Comparison of ENCODE assay signal across 13 mouse cellular contexts in the genomic region with DNA sequence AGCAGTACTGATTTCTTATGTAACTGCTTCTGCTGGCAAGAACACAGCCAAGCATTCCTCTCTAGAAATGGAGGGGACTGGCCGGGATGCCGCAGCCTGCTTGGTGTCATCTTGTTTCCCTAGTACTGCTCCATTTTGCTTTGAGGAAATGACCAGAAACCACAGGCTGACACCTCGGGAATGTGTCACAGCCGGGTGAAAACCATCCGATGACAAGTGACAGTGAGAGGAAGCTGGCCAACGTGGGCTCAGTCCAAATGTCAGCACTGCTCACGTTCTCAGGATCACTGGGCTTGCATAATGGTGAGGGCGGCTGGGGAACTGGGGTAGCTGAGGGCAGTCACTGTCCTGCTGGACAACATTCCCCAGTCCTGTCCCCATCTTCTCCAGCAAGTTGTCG. TPM values are rescaled to one million over a fixed set of nuclear protein-coding genes. Genes with fewer than 3 reads are reported as not detected.
A peak's percentile ranks its signal among the peaks of the same experiment; 100 is the strongest.
DNase-seq lines count a peak whose midpoint lies in the region; ATAC-seq lines count a peak whose summit lies in the region.
"Had no signal": no experiment of that assay in that cellular context is flagged by ENCODE, and none has a peak within 500 bp of the region (broad histone marks: within the 10 kb centered on the region; RNA-seq: fewer than 3 reads in every experiment).

No protein-coding gene starts in this region.

- H3K4me1 ChIP-seq in heart, embryonic 12.5 days (replicated peaks), result no peaks in the 10 kb centered on the region
- peaks cover 21% of the 10 kb centered on the region for H3K4me1 ChIP-seq in lung, embryonic 16.5 days (replicated peaks; ENCODE audit: control insufficient read depth, insufficient read depth, low read length)
- peaks cover 11% of the 10 kb centered on the region for H3K4me1 ChIP-seq in midbrain, embryonic 10.5 days
- peaks cover 11% of the 10 kb centered on the region; the same call in 1 of the 2 replicates for H3K4me1 ChIP-seq in hindbrain, embryonic 14.5 days (replicated peaks; ENCODE audit: control insufficient read depth, insufficient read depth, low read length)

- H3K27ac ChIP-seq in heart, embryonic 12.5 days (ENCODE audit: poor library complexity, severe bottlenecking), result no peak overlapping the region
- H3K27ac ChIP-seq in lung, embryonic 16.5 days (ENCODE audit: low read length), result peak overlapping the region; percentile 75
- H3K27ac ChIP-seq in midbrain, embryonic 10.5 days (replicated peaks), result no peak overlapping the region
- no peak overlapping the region for H3K27ac ChIP-seq in hindbrain, embryonic 14.5 days
- H3K27ac ChIP-seq: left cerebral cortex, adult 2 months; midbrain, embryonic 15.5 days had no signal

- H3K4me3 ChIP-seq in heart, embryonic 12.5 days, result no peak overlapping the region
- H3K4me3 ChIP-seq in lung, embryonic 16.5 days (ENCODE audit: low read length), result no peak overlapping the region
- no peak overlapping the region for H3K4me3 ChIP-seq in midbrain, embryonic 10.5 days
- H3K4me3 ChIP-seq in hindbrain, embryonic 14.5 days (replicated peaks; ENCODE audit: low read length), result no peak overlapping the region
- H3K4me3 ChIP-seq: left cerebral cortex, adult 2 months; midbrain, embryonic 15.5 days had no signal

- intact Hi-C loops in heart, postnatal 14 days (cut with DNase I), result no loop called here

- H3K9ac ChIP-seq in heart, embryonic 12.5 days, result no peak overlapping the region
- no peak overlapping the region for H3K9ac ChIP-seq in lung, embryonic 16.5 days (ENCODE audit: low read length)
- no peak overlapping the region for H3K9ac ChIP-seq in hindbrain, embryonic 14.5 days
- H3K9ac ChIP-seq: midbrain, embryonic 15.5 days had no signal

- no peak for ATAC-seq in heart, embryonic 12.5 days (ENCODE audit: insufficient number of reproducible peaks, low FRiP score)
- peak; percentile 75 for ATAC-seq in lung, embryonic 16.5 days (ENCODE audit: low read depth)
- no peak for ATAC-seq in hindbrain, embryonic 14.5 days (ENCODE audit: low FRiP score)
- ATAC-seq: intestine, postnatal 0 days; midbrain, embryonic 15.5 days had no signal

- no peaks in the 10 kb centered on the region for H3K36me3 ChIP-seq in heart, embryonic 12.5 days
- H3K36me3 ChIP-seq in lung, embryonic 16.5 days (ENCODE audit: control insufficient read depth, insufficient read depth, low read length), result no peaks in the 10 kb centered on the region
- no peaks in the 10 kb centered on the region for H3K36me3 ChIP-seq in midbrain, embryonic 10.5 days
- no peaks in the 10 kb centered on the region for H3K36me3 ChIP-seq in hindbrain, embryonic 14.5 days (replicated peaks; ENCODE audit: control insufficient read depth, insufficient read depth)
- H3K36me3 ChIP-seq: midbrain, embryonic 15.5 days had no signal

- no peak overlapping the region for H3K4me2 ChIP-seq in heart, embryonic 12.5 days
- H3K4me2 ChIP-seq in lung, embryonic 16.5 days (ENCODE audit: low read depth, low read length), result no peak overlapping the region
- H3K4me2 ChIP-seq in hindbrain, embryonic 14.5 days (replicated peaks), result no peak overlapping the region
- H3K4me2 ChIP-seq: liver, embryonic 11.5 days; midbrain, embryonic 15.5 days had no signal

- 29% methylated on average over 9 of the region's 9 CpGs for WGBS in heart, embryonic 12.5 days
- 30% methylated on average over 9 of the region's 9 CpGs for WGBS in lung, embryonic 16.5 days
- WGBS in midbrain, embryonic 10.5 days, result 78% methylated on average over 9 of the region's 9 CpGs
- 71% methylated on average over 9 of the region's 9 CpGs for WGBS in hindbrain, embryonic 14.5 days

- peaks cover 4% of the 10 kb centered on the region; the same call in 1 of the 2 replicates for H3K27me3 ChIP-seq in heart, embryonic 12.5 days (replicated peaks)
- H3K27me3 ChIP-seq in lung, embryonic 16.5 days (ENCODE audit: control insufficient read depth, insufficient read depth, low read depth, low read length), result no peaks in the 10 kb centered on the region
- no peaks in the 10 kb centered on the region for H3K27me3 ChIP-seq in midbrain, embryonic 10.5 days (ENCODE audit: low read depth, poor library complexity, severe bottlenecking)
- no peaks in the 10 kb centered on the region for H3K27me3 ChIP-seq in hindbrain, embryonic 14.5 days (ENCODE audit: control insufficient read depth, insufficient read depth, low read length)
- H3K27me3 ChIP-seq: midbrain, embryonic 15.5 days had no signal

- no peaks in the 10 kb centered on the region for H3K9me3 ChIP-seq in heart, embryonic 12.5 days (replicated peaks)
- H3K9me3 ChIP-seq in lung, embryonic 16.5 days (ENCODE audit: control insufficient read depth, low read length), result peaks cover 4% of the 10 kb centered on the region; the same call in 1 of the 2 replicates
- H3K9me3 ChIP-seq in midbrain, embryonic 10.5 days (replicated peaks), result no peaks in the 10 kb centered on the region
- H3K9me3 ChIP-seq in hindbrain, embryonic 14.5 days (ENCODE audit: control insufficient read depth, low read length), result no peaks in the 10 kb centered on the region
- H3K9me3 ChIP-seq: midbrain, embryonic 15.5 days had no signal

- DNase-seq in heart, postnatal 14 days, result peak; percentile 36 to 38
- peak; percentile 34 for DNase-seq in brain, adult 2 months (ENCODE audit: low read depth, low spot score)
- DNase-seq in cerebellum, postnatal 36 days, result peak; percentile 40 to 43
- no peak for DNase-seq in adipocyte (ENCODE audit: low spot score)
- no peak for DNase-seq in midbrain, embryonic 10.5 days (ENCODE audit: low spot score)
- no peak for DNase-seq in hindbrain, embryonic 14.5 days (ENCODE audit: low spot score)
- DNase-seq: adrenal gland, postnatal 14 days had no signal

RNA-seq across cellular contexts. Expression of a gene that starts 33.5 kb away (rescaled TPM):
- total RNA-seq in heart, postnatal 14 days (2021), result 1 to 10 TPM; 1.6 TPM
- polyA plus RNA-seq in heart, embryonic 12.5 days (2016; fragmentation: Nextera tagmentation; extraction: Ambion mirVana), result 1.5 and 1.6 TPM in 2 replicates
- polyA plus RNA-seq in lung, embryonic 16.5 days (2015; fragmentation: Nextera tagmentation; extraction: Ambion mirVana), result 1.3 and 1.6 TPM in 2 replicates
- 0.46 and 0.72 TPM in 2 replicates for polyA plus RNA-seq in midbrain, embryonic 10.5 days (2016; fragmentation: Nextera tagmentation; extraction: Ambion mirVana)
- 0.47 and 0.75 TPM in 2 replicates for polyA plus RNA-seq in hindbrain, embryonic 14.5 days (2014; fragmentation: Nextera tagmentation; extraction: Ambion mirVana)
- polyA plus RNA-seq: liver, embryonic 11.5 days had no signal

Comparison
In these comparisons a context has a peak if more than half of its experiments do, and no peak if none do; other contexts are left out.
1. DNase-seq: peak in heart, postnatal 14 days (2 of 2), brain, adult 2 months (single experiment) and cerebellum, postnatal 36 days (2 of 2); none in adipocyte (single experiment), midbrain, embryonic 10.5 days (single experiment) and hindbrain, embryonic 14.5 days (single experiment).